Mouse (Mus musculus): ENCODE data around the gene Olfr1076. TPM values are rescaled to one million over a fixed set of nuclear protein-coding genes. Genes with fewer than 3 reads are reported as not detected.

The Olfr1076 gene
- polyA plus RNA-seq (2014; fragmentation: Illumina TruSeq; extraction: RNeasy Lipid Tissue Mini Kit (QIAGEN cat#74804); ENCODE audit: low read depth, low replicate concordance): not detected

DNA sequence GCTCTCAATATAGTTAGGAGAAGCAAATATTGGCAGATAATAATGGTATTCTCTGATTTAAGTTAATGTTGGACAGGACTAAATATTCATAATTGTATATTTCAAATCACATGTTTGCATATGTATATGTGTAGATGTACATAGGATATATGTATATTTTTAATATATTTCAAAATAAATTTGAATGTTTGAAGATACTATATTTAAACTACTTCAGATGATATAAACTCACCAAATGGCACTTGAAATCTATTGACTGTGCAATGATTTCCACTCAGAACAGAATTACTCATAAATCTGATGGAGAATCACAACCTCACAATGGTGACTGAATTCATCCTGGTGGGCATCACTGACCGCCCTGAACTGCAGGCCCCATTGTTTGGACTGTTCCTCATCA, at the start of gene Olfr1076:
Gene Olfr1076 (plus strand): TSS at position 301 of the 400 bp plus-strand sequence.

GRCm38 (mm10) chr2:86487286-86487685, 21.0 kb upstream of the Olfr1076 start, which contains the start of gene Olfr228:
Gene Olfr228, minus strand, starts transcription at chr2:86487386.

DNA sequence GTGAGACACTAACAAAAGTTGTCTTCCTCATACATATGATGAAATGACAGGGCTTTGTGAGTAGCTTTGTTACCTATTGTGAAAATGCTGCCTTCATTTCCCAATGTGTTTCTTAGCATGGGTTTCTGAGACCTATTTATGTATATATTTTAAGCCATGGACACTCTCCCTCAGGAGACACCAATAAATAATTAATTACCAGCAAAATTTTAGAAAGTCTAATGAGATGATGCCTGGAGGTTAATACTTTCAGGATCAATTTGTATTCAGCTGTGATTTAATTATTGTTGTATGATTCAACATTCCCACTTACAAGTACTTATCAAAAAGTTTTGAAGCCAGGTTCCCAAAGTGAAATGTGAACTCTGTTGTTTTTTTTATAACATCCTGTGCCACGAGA, 34.1 kb downstream of the Olfr1076 start, which contains the start of gene Olfr1079:
Gene Olfr1079 (minus strand): TSS at position 101 of the 400 bp plus-strand sequence.

DNA sequence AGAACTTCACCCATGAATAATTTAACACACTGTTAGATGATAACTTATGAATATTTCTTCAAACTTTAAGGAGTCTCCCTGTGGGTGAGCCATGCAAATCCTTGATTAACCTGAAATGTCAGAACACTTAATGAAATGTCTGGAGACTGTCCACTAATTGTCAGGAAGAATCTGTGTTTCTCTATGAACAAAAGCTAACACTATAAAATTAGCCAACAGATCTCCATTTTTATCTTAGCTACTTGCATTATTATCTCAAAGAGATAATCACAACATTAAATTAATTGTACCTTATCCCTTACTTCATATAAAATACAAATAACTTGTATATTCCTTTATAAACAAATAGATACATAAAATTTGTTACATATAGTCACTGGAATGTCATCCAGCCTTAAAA, 49.9 kb downstream of the Olfr1076 start, which contains the start of gene Olfr1080:
Gene Olfr1080 (minus strand): TSS at position 101 of the 400 bp plus-strand sequence.

Other genes starting within 250 kb of the Olfr1076 start
- gene Olfr1051, start 229.4 kb upstream of the Olfr1076 start, polyA plus RNA-seq (2014; fragmentation: Illumina TruSeq; extraction: RNeasy Lipid Tissue Mini Kit (QIAGEN cat#74804); ENCODE audit: low read depth, low replicate concordance): not detected
- gene Olfr1052, start 216.0 kb upstream of the Olfr1076 start, polyA plus RNA-seq (2014; fragmentation: Illumina TruSeq; extraction: RNeasy Lipid Tissue Mini Kit (QIAGEN cat#74804); ENCODE audit: low read depth, low replicate concordance): not detected
- gene Olfr1053, start 193.2 kb upstream of the Olfr1076 start, polyA plus RNA-seq (2014; fragmentation: Illumina TruSeq; extraction: RNeasy Lipid Tissue Mini Kit (QIAGEN cat#74804); ENCODE audit: low read depth, low replicate concordance): not detected
- gene Olfr1054, start 173.0 kb upstream of the Olfr1076 start, polyA plus RNA-seq (2014; fragmentation: Illumina TruSeq; extraction: RNeasy Lipid Tissue Mini Kit (QIAGEN cat#74804); ENCODE audit: low read depth, low replicate concordance): not detected
- not detected for gene Olfr1055, start 158.2 kb upstream of the Olfr1076 start, polyA plus RNA-seq (2014; fragmentation: Illumina TruSeq; extraction: RNeasy Lipid Tissue Mini Kit (QIAGEN cat#74804); ENCODE audit: low read depth, low replicate concordance)
- gene Olfr1056, start 146.0 kb upstream of the Olfr1076 start, polyA plus RNA-seq (2014; fragmentation: Illumina TruSeq; extraction: RNeasy Lipid Tissue Mini Kit (QIAGEN cat#74804); ENCODE audit: low read depth, low replicate concordance): not detected
- gene Olfr1057, start 130.1 kb upstream of the Olfr1076 start, polyA plus RNA-seq (2014; fragmentation: Illumina TruSeq; extraction: RNeasy Lipid Tissue Mini Kit (QIAGEN cat#74804); ENCODE audit: low read depth, low replicate concordance): not detected
- not detected for gene Olfr1058, start 119.9 kb upstream of the Olfr1076 start, polyA plus RNA-seq (2014; fragmentation: Illumina TruSeq; extraction: RNeasy Lipid Tissue Mini Kit (QIAGEN cat#74804); ENCODE audit: low read depth, low replicate concordance)
- gene Olfr1061, start 94.4 kb upstream of the Olfr1076 start, polyA plus RNA-seq (2014; fragmentation: Illumina TruSeq; extraction: RNeasy Lipid Tissue Mini Kit (QIAGEN cat#74804); ENCODE audit: low read depth, low replicate concordance): not detected
- gene Olfr1062, start 81.7 kb upstream of the Olfr1076 start, polyA plus RNA-seq (2014; fragmentation: Illumina TruSeq; extraction: RNeasy Lipid Tissue Mini Kit (QIAGEN cat#74804); ENCODE audit: low read depth, low replicate concordance): not detected
- gene Olfr1065, start 57.9 kb upstream of the Olfr1076 start, polyA plus RNA-seq (2014; fragmentation: Illumina TruSeq; extraction: RNeasy Lipid Tissue Mini Kit (QIAGEN cat#74804); ENCODE audit: low read depth, low replicate concordance): not detected
- gene Olfr1066, start 52.2 kb upstream of the Olfr1076 start, polyA plus RNA-seq (2014; fragmentation: Illumina TruSeq; extraction: RNeasy Lipid Tissue Mini Kit (QIAGEN cat#74804); ENCODE audit: low read depth, low replicate concordance): not detected
- not detected for gene Olfr228, start 21.1 kb upstream of the Olfr1076 start, polyA plus RNA-seq (2014; fragmentation: Illumina TruSeq; extraction: RNeasy Lipid Tissue Mini Kit (QIAGEN cat#74804); ENCODE audit: low read depth, low replicate concordance)
- not detected for gene Olfr1079, start 34.0 kb downstream of the Olfr1076 start, polyA plus RNA-seq (2014; fragmentation: Illumina TruSeq; extraction: RNeasy Lipid Tissue Mini Kit (QIAGEN cat#74804); ENCODE audit: low read depth, low replicate concordance)
- not detected for gene Olfr1080, start 49.8 kb downstream of the Olfr1076 start, polyA plus RNA-seq (2014; fragmentation: Illumina TruSeq; extraction: RNeasy Lipid Tissue Mini Kit (QIAGEN cat#74804); ENCODE audit: low read depth, low replicate concordance)
- gene Olfr1082, start 90.5 kb downstream of the Olfr1076 start, polyA plus RNA-seq (2014; fragmentation: Illumina TruSeq; extraction: RNeasy Lipid Tissue Mini Kit (QIAGEN cat#74804); ENCODE audit: low read depth, low replicate concordance): not detected
- gene Olfr1084, start 131.3 kb downstream of the Olfr1076 start, polyA plus RNA-seq (2014; fragmentation: Illumina TruSeq; extraction: RNeasy Lipid Tissue Mini Kit (QIAGEN cat#74804); ENCODE audit: low read depth, low replicate concordance): not detected
- gene Olfr1085, start 153.6 kb downstream of the Olfr1076 start, polyA plus RNA-seq (2014; fragmentation: Illumina TruSeq; extraction: RNeasy Lipid Tissue Mini Kit (QIAGEN cat#74804); ENCODE audit: low read depth, low replicate concordance): not detected
- gene Olfr1086, start 171.6 kb downstream of the Olfr1076 start, polyA plus RNA-seq (2014; fragmentation: Illumina TruSeq; extraction: RNeasy Lipid Tissue Mini Kit (QIAGEN cat#74804); ENCODE audit: low read depth, low replicate concordance): not detected
- gene Olfr1087, start 189.9 kb downstream of the Olfr1076 start, polyA plus RNA-seq (2014; fragmentation: Illumina TruSeq; extraction: RNeasy Lipid Tissue Mini Kit (QIAGEN cat#74804); ENCODE audit: low read depth, low replicate concordance): not detected
- gene Olfr1089, start 225.2 kb downstream of the Olfr1076 start, polyA plus RNA-seq (2014; fragmentation: Illumina TruSeq; extraction: RNeasy Lipid Tissue Mini Kit (QIAGEN cat#74804); ENCODE audit: low read depth, low replicate concordance): not detected